Mouse (Mus musculus): ENCODE measurements around the gene Lbx1.

GRCm38 (mm10) chr19:45227049-45227448 is 8.6 kb downstream of the Lbx1 start:
- TF ChIP-seq CTCF (IDR thresholded peaks at IDR 0.05; ENCODE audit: control insufficient read depth, insufficient read depth, insufficient replicate concordance, low read depth, low read length) (no peak), POLR2A (IDR thresholded peaks at IDR 0.05; ENCODE audit: control insufficient read depth, low read depth, low read length) (no peak)
